Mouse (Mus musculus) kidney, embryonic 16.5 days (tissue): ENCODE measurements around the gene Rnf222. TPM values are rescaled to one million over a fixed set of nuclear protein-coding genes. Genes with fewer than 3 reads are reported as not detected.

Experiments
- ATAC-seq: fragments of 200-750 bp; cut with Nextera tagmentation; 2 replicates; pipeline ENCODE4 v1.8.0; 2017; ENCODE audit warnings: moderate TSS enrichment; ENCODE audit not compliant: low FRiP score, low TSS enrichment
- H3K27ac ChIP-seq: fragments of 300-500 bp; sonication (generic); 2 replicates; pipeline ENCODE4 v1.5.1; 2014; ENCODE audit warnings: low read length
- H3K27me3 ChIP-seq: fragments of 300-500 bp; sonication (generic); 2 replicates; pipeline ENCODE4 v1.6.1; 2014; ENCODE audit warnings: low read length, control low read depth, mixed read lengths; ENCODE audit not compliant: insufficient read depth
- H3K36me3 ChIP-seq: fragments of 300-500 bp; sonication (generic); 2 replicates; pipeline ENCODE4 v1.6.1; 2014; ENCODE audit warnings: low read length, control low read depth, mixed read lengths; ENCODE audit not compliant: insufficient read depth
- H3K4me1 ChIP-seq: fragments of 300-500 bp; sonication (generic); 2 replicates; pipeline ENCODE4 v1.6.1; 2014; ENCODE audit warnings: low read length, control low read depth, mixed read lengths; ENCODE audit not compliant: insufficient read depth
- H3K4me2 ChIP-seq: fragments of 300-500 bp; sonication (generic); replicated peaks from 2 replicates; pipeline ENCODE4 v1.6.1; 2014; ENCODE audit warnings: low read depth, low read length
- H3K4me3 ChIP-seq: fragments of 300-500 bp; sonication (generic); 2 replicates; pipeline ENCODE4 v1.5.1; 2014; ENCODE audit warnings: mild to moderate bottlenecking, low read length
- H3K9ac ChIP-seq: fragments of 300-500 bp; sonication (generic); replicated peaks from 2 replicates; pipeline ENCODE4 v1.6.1; 2014; ENCODE audit warnings: low read length
- H3K9me3 ChIP-seq: fragments of 300-500 bp; sonication (generic); 2 replicates; pipeline ENCODE4 v1.6.1; 2016; ENCODE audit warnings: low read length, control low read depth
- WGBS: fragments of 180-500 bp; shearing (Covaris S2); extraction: QIAGEN DNeasy Blood & Tissue Kit; methylation state at CpG from one replicate; pipeline ENCODE4 v1.1.7; 2014; 5-methylcytosine and 5-hydroxymethylcytosine counted together
- polyA plus RNA-seq: library from polyadenylated mRNA; unstranded; fragments of >200 nt; fragmentation: Nextera tagmentation; extraction: Ambion mirVana; gene quantifications from 2 replicates; pipeline ENCODE4 v1.2.1, GENCODE M21; 2015

The Rnf222 gene
- polyA plus RNA-seq, 1 experiment from 2014 or later: 0.17 TPM

DNA sequence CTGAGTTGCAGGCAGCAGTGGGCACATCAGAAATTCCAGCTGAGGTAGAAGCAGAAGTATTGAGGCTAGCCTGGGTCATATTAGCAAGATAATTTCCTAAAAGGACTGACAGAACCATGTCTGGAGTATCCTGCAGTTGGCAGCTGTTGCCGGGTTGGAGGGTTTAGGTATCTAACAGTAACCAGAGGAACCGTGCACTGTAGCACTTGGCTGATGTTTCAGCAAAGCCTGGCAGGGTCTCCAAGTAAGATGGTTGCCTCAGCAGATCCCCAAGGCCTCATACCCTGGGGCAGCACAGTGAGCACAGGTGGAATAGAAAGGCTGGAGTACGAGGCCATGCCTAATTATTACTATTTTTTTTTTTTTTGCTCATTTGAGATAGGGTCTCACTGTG is 16.8 kb downstream of the Rnf222 start:
- 90% methylated on average over 3 of the region's 3 CpGs for WGBS
- H3K27me3 ChIP-seq: no peaks in the 10 kb centered on the region
- no peak overlapping the region for H3K27ac ChIP-seq
- H3K9ac ChIP-seq: no peak overlapping the region
- H3K4me2 ChIP-seq: no peak overlapping the region
- peaks cover 10% of the 10 kb centered on the region for H3K4me1 ChIP-seq
- ATAC-seq: no peak
- no peaks in the 10 kb centered on the region for H3K9me3 ChIP-seq
- H3K4me3 ChIP-seq: no peak overlapping the region
- H3K36me3 ChIP-seq: peaks cover 39% of the 10 kb centered on the region

DNA sequence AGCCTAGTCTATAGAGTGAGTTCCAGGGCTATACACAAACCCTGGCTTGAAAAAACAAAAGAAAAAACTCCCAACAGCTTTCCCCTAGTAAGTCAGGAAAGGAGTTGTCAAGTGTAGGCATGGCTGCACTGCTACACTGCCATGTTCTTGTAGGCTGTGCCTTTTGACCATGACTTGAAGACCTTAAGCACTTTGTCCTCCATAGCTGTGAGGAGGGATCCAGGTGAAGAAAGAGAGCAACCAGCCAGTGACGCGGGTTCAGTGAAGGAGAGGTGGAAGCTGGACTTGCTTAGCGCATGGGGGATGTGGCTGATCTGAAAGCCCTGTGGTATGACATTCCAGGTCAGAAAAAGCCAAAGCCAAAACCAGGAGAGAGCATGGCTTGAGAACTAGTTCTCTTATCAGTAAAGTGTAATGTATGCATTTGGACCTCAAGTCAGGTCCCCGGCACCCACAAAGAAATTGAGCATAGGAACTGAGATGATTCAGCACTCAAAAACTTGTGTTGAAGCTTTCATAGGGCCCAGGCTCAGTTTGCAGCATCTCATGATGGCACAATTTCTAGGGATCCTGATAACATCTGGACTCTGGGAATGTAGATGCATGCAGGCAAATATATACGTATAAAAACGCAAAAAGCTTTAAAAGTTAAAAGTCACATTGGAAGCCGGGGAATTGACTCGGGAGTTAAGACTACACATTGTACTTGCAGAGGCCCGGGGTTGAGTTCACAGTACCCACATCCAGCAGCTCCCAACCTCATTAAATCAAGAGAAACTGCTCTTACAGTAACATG is 17.5 kb downstream of the Rnf222 start:
- WGBS: 88% methylated on average over 9 of the region's 9 CpGs
- Histone ChIP-seq H3K27ac (peak overlapping the region; percentile 26; the same call in 1 of the 2 replicates), H3K4me2 (no peak overlapping the region), H3K9me3 (no peaks in the 10 kb centered on the region), H3K4me1 (peaks cover 10% of the 10 kb centered on the region), H3K9ac (no peak overlapping the region), H3K36me3 (peaks cover 39% of the 10 kb centered on the region), H3K27me3 (no peaks in the 10 kb centered on the region), H3K4me3 (no peak overlapping the region)
- no peak for ATAC-seq

GRCm38 (mm10) chr11:68906461-68906790 is 18.1 kb downstream of the Rnf222 start:
- H3K4me1 ChIP-seq: peaks cover 14% of the 10 kb centered on the region
- 0 out of 2 replicates have a peak, but pooled peaks have one; percentile 17 for ATAC-seq
- 60% methylated on average over 4 of the region's 4 CpGs for WGBS
- H3K9ac ChIP-seq: no peak overlapping the region
- H3K27me3 ChIP-seq: no peaks in the 10 kb centered on the region
- H3K4me2 ChIP-seq: no peak overlapping the region
- peak overlapping the region; percentile 26; the same call in 1 of the 2 replicates for H3K27ac ChIP-seq
- no peaks in the 10 kb centered on the region for H3K9me3 ChIP-seq
- H3K4me3 ChIP-seq: no peak overlapping the region
- H3K36me3 ChIP-seq: peaks cover 39% of the 10 kb centered on the region

DNA sequence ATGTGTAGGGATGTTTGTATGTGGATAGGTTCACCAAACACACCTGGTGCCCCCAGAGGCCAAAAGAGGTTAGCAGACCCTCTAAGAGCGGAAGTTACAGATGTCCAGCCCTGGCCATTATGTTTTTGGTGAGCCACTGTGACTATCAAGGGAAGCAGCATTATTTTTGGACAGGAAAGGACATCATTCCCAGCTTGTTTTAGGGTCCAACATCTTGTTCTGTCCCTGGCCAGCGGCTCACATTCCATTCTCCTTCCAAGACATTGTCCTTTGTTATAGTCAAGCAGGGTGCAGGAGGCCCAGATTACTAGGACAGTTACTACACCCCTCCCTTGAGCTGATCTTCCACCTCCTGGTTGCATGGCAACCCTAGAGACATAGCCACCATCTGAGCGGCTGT is 18.9 kb downstream of the Rnf222 start:
- no peak overlapping the region for H3K9ac ChIP-seq
- 75% methylated on average over 3 of the region's 3 CpGs for WGBS
- no peak for ATAC-seq
- peaks cover 39% of the 10 kb centered on the region for H3K36me3 ChIP-seq
- no peak overlapping the region for H3K27ac ChIP-seq
- no peaks in the 10 kb centered on the region for H3K9me3 ChIP-seq
- H3K4me3 ChIP-seq: no peak overlapping the region
- no peak overlapping the region for H3K4me2 ChIP-seq
- H3K27me3 ChIP-seq: no peaks in the 10 kb centered on the region
- peaks cover 20% of the 10 kb centered on the region for H3K4me1 ChIP-seq

GRCm38 (mm10) chr11:68908846-68909503 is 20.6 kb downstream of the Rnf222 start:
- peaks cover 25% of the 10 kb centered on the region for H3K36me3 ChIP-seq
- no peak overlapping the region for H3K27ac ChIP-seq
- no peak overlapping the region for H3K4me3 ChIP-seq
- ATAC-seq: no peak
- no peak overlapping the region for H3K4me2 ChIP-seq
- WGBS: 43% methylated on average over 7 of the region's 7 CpGs
- H3K9ac ChIP-seq: no peak overlapping the region
- H3K9me3 ChIP-seq: no peaks in the 10 kb centered on the region
- no peaks in the 10 kb centered on the region for H3K27me3 ChIP-seq
- H3K4me1 ChIP-seq: peaks cover 10% of the 10 kb centered on the region; the same call in 1 of the 2 replicates

DNA sequence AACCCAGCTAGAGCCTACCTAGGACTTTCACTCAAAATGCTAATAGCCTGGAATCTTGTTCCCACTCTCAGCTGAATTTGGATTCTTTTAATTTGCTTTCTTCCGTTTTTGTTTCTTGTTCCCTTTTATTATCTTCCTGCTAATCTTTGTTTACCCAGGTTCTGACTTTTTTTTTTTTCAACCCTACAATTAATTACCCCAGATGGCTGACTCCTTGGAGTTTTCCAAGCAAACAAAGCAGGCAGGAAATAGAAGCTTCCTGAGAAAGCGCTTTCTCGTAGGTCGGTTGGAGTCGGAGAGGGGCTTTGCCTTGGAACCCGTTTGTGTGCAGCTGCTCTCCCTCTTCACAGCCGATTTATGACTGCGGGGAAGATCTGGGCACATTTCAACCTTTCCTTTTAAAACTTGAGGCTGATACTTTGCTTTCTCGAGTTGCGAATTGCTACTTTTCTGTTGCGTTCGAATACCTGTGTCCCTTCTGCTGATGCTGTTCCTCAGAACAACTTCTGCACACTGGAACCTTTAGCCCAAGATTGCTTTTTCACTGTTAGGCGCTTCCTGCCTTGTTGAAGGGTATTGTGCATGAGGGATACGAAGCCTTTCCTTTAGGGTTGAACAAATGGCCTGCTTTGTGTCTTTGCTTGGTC is 23.3 kb downstream of the Rnf222 start:
- peaks cover 10% of the 10 kb centered on the region; the same call in 1 of the 2 replicates for H3K4me1 ChIP-seq
- no peak overlapping the region for H3K4me3 ChIP-seq
- H3K9ac ChIP-seq: peak overlapping the region; percentile 44; the same call in 1 of the 2 replicates
- H3K27ac ChIP-seq: peak overlapping the region; percentile 81
- H3K27me3 ChIP-seq: no peaks in the 10 kb centered on the region
- H3K9me3 ChIP-seq: no peaks in the 10 kb centered on the region
- H3K4me2 ChIP-seq: peak overlapping the region; percentile 19
- H3K36me3 ChIP-seq: no peaks in the 10 kb centered on the region
- WGBS: 14% methylated on average over 14 of the region's 14 CpGs
- no peak for ATAC-seq

DNA sequence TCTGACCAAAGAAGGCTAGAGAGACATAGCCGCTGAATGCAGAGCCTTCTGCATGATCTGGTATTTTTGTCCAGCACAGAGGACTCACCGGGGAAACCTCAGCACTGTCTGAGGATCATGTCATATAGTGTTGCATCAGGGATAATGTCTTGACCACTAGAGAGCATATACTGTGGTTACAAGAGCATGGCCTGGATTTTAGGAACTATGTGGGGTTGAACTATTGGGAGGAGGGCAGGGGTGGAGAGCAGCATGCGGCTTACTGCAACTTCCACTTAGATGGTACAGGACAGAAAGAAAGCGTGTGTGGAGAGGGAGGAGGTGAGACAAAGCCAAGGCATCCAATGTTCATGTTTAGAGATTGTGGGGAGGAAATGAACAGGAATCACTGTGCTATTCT is 26.2 kb downstream of the Rnf222 start:
- Histone ChIP-seq H3K4me3 (no peak overlapping the region), H3K36me3 (no peaks in the 10 kb centered on the region), H3K27ac (no peak overlapping the region), H3K9me3 (no peaks in the 10 kb centered on the region), H3K4me2 (no peak overlapping the region), H3K27me3 (no peaks in the 10 kb centered on the region), H3K9ac (no peak overlapping the region), H3K4me1 (peaks cover 10% of the 10 kb centered on the region; the same call in 1 of the 2 replicates)
- 93% methylated on average over 4 of the region's 4 CpGs for WGBS
- no peak for ATAC-seq

DNA sequence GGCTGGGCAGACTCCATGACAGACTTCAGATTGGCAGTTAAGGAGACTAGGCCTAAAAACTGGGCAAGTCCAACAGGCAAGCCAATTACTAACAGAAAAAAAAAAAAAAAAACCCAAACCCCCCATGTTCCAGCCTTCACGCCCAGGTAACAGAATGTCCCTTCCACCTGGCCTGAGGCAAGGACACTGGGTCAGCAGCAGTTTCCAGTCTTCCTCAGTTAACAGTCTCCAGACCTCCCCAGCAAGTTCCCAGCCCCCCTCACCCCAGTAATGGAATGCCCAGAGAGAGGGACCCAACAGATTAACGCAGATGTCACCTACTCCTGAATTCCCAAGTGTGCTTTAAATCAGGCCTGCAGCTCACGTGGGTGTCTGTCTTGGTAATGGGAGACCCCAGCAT is 34.8 kb downstream of the Rnf222 start:
- Histone ChIP-seq H3K27ac (no peak overlapping the region), H3K27me3 (no peaks in the 10 kb centered on the region), H3K4me2 (no peak overlapping the region), H3K4me1 (peaks cover 16% of the 10 kb centered on the region; the same call in 1 of the 2 replicates), H3K9me3 (no peaks in the 10 kb centered on the region), H3K4me3 (no peak overlapping the region), H3K9ac (no peak overlapping the region), H3K36me3 (no peaks in the 10 kb centered on the region)
- 62% methylated on average over 3 of the region's 3 CpGs for WGBS
- ATAC-seq: no peak

DNA sequence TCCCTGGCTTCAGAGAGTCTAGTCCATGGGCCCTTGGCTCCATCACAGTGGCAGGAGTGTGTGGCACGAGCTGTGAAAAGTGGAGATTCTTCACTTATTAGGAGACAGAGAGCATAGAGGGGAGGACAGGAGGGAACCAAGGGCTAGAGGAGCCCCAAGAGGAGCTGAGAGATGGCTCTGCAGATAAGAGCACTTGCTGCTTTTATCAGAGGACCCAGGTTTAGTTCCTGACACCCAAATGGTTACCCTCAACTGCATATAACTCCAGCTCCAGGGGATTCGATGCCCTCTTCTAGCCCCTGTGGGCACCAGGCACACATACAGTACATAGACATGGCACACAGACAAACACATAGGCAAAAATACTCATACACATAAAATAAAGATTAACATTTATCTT is 36.4 kb downstream of the Rnf222 start:
- Histone ChIP-seq H3K27me3 (no peaks in the 10 kb centered on the region), H3K36me3 (no peaks in the 10 kb centered on the region), H3K4me3 (no peak overlapping the region), H3K9ac (no peak overlapping the region), H3K27ac (no peak overlapping the region), H3K9me3 (no peaks in the 10 kb centered on the region), H3K4me2 (no peak overlapping the region), H3K4me1 (peaks cover 16% of the 10 kb centered on the region; the same call in 1 of the 2 replicates)
- 87% methylated on average over 2 of the region's 2 CpGs for WGBS
- no peak for ATAC-seq
